Mouse (Mus musculus) erythroblast, embryonic 14.5 days (primary cell): Measurements from ENCODE around the gene Gm498.

Source experiments
- GATA1 ChIP-seq: IDR thresholded peaks from 2 replicates; pipeline ENCODE4 v1.6.1; 2012; ENCODE audit warnings: low read length, inconsistent platforms, mixed read lengths
- TAL1 ChIP-seq: IDR thresholded peaks from 3 replicates; pipeline ENCODE4 v1.6.1; 2012; ENCODE audit warnings: low read length, inconsistent platforms, mixed read lengths

GRCm38 (mm10) chr7:143830399-143830798 lies 36.2 kb upstream of the Gm498 start:
- no peak for TF ChIP-seq GATA1
- TF ChIP-seq TAL1: no peak
